Mouse (Mus musculus) gastrocnemius, postnatal 36 days (tissue): ENCODE results near the gene 1700010B08Rik. TPM values are rescaled to one million over a fixed set of nuclear protein-coding genes. Genes with fewer than 3 reads are reported as not detected.
"Not testable (repeated sequence)": the region's sequence is repeated elsewhere in the genome, so short reads cannot be mapped to it uniquely, and the experiment has no call there.

Experiments used
- DNase-seq, 2 experiments: peaks; one replicate each; pipeline ENCODE4 v3.0.0; 2022
- intact Hi-C: fragments of 180-260 bp; cut with DNase I; formaldehyde crosslinking; loops from one replicate; pipeline ENCODE4 v1.15.1; 2025
- long read RNA-seq, 2 experiments: library from polyadenylated mRNA; stranded (forward); transcript quantifications; one replicate each; pipeline ENCODE4 v2.0.0; 2021
- total RNA-seq, 2 experiments: library from RNA; stranded (reverse); gene quantifications; 2 replicates each; pipeline ENCODE4 v1.2.3; 2021

1700010B08Rik gene
- total RNA-seq: not detected
- long read RNA-seq, experiment 1: 0 reads
- long read RNA-seq, experiment 2: 0 reads

- intact Hi-C loops, DNase-seq: not testable (repeated sequence)
Measured at GRCm38 (mm10) chr2:173719115-173719514, at the start of gene 1700010B08Rik. TSS of gene 1700010B08Rik (plus strand) at chr2:173719415.

- intact Hi-C loops: no loop called here
- no peak for DNase-seq
Measured at GRCm38 (mm10) chr2:173672328-173672896, 46.8 kb upstream of the 1700010B08Rik start.

- intact Hi-C loops: no loop called here
- DNase-seq: no peak
Measured at GRCm38 (mm10) chr2:173673469-173673868, 45.7 kb upstream of the 1700010B08Rik start.

GRCm38 (mm10) chr2:173678593-173678992, 40.6 kb upstream of the 1700010B08Rik start:
- intact Hi-C loops: no loop called here

DNA sequence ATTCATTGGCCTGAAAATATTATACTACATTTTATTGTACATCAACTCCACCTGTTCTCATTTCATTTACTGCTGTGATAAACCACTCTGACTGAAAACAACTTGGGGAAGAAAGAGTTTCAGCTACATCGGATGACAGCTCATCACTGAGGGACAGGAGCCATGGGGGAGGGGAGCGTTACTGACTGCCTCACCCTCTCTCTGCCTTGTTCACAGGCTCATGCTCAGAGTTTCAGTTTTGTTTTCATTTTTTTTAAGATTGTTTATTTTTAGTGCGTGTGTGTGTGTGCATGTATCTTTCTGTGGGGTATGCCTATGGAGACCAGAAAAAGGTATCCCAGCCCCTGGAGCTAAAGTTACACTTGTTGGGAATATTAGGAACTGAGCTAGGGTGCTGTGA, 40.0 kb upstream of the 1700010B08Rik start:
- DNase-seq: no peak
- intact Hi-C loops: no loop called here

More at GRCm38 (mm10) chr2:173678593-173678992, 40.6 kb upstream of the 1700010B08Rik start:
- DNase-seq: no peak

GRCm38 (mm10) chr2:173680153-173680552, 39.1 kb upstream of the 1700010B08Rik start:
- intact Hi-C loops: no loop called here
- no peak for DNase-seq

- DNase-seq: no peak
- intact Hi-C loops: no loop called here
Measured at GRCm38 (mm10) chr2:173682773-173683172, 36.4 kb upstream of the 1700010B08Rik start.

DNA sequence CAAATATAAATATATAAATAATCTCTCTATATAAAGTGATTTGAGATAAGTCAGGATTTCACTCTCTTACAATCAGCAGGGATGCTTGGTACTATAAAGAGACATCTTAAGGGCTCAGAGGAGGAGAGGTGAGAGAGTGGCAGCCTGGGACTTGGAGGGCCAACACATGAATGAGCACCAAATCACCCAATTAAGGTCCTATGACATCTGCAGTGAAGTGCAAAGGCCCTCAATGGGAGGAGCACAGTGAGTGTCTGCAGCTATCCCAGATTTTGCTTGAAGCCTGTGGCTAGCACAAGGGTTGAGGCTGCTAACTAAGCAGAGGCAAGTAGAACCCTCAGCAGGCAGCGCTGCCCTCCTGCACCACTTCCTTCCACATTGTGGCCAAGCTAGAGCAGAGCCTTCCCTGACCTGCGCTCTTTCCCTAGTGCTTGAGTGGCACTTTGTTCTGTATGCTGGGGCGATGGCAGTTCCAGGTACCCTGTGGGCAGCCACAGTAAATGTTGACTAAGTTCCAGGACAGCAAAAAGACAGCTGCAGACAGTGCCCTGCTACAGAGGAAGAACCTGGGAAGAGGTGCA, 33.3 kb upstream of the 1700010B08Rik start:
- DNase-seq: no peak
- intact Hi-C loops: no loop called here

DNA sequence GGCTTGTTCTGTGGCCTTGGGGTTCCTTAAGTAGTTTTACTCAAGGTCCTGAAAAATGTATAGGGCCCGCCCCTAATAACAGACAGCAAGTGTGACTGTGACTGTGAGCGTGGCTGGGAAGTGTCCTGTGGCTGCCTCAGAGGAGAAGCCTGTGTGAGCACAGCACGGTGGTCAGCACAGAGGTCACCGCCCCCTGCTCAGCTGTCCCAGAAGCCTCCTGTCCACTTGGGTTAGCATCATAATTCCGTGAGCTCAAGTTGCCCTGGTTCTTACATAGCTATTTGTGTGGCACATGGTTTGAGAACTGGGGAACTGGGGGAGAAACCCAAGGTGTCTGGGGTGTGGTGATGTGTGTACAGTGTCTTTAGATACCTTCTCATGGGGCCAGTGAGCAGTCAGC, 31.9 kb upstream of the 1700010B08Rik start:
- intact Hi-C loops: no loop called here
- DNase-seq: no peak

GRCm38 (mm10) chr2:173689835-173690234, 29.4 kb upstream of the 1700010B08Rik start:
- DNase-seq: no peak
- intact Hi-C loops: no loop called here

DNA sequence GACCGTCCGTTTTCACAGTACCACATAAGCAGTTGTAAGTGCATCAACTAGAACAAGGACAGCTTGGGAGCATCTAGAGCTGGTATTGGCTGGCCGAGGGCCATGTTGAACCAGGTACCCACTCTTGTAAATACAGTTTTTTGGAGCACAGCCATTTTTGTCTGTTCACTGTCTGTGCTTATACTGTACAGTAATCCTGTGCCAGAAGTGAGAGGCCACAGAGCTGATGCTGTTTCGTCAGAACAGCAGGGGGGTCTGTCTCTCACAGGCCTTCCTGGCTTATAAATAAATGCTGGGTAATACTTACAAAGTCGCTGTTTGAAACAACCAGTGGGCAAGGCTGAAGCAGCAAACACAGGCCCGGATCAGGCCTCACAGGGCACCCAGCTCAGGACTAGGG, 27.5 kb upstream of the 1700010B08Rik start:
- DNase-seq: no peak
- intact Hi-C loops: no loop called here

GRCm38 (mm10) chr2:173692693-173693092, 26.5 kb upstream of the 1700010B08Rik start:
- intact Hi-C loops: no loop called here
- no peak for DNase-seq

DNA sequence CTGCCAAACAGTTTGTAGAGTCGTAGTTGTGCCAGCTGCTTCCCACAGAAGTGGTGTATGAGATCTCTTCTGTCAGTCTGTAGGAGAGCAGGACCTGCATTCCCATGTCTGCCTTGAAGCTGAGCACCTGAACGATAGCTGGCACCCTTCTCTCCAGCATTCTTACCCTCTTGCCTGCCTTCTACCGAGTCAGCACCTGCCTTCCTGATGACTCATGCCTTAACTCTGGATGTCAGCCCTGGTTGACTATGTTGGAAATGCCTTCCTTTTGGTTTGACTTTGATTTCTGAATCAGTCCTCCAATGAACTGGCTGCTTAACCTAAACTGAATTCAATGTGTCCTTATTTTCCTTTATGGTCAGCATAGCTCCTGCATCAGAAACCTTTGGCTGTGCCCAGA, 20.4 kb upstream of the 1700010B08Rik start:
- no peak for DNase-seq
- intact Hi-C loops: no loop called here

- no peak for DNase-seq
- intact Hi-C loops: no loop called here
Measured at GRCm38 (mm10) chr2:173702096-173702866, 16.9 kb upstream of the 1700010B08Rik start.

- DNase-seq: no peak
- intact Hi-C loops: no loop called here
Measured at GRCm38 (mm10) chr2:173702867-173703237, 16.4 kb upstream of the 1700010B08Rik start.

- DNase-seq: no peak
- intact Hi-C loops: no loop called here
Measured at GRCm38 (mm10) chr2:173705827-173706551, 13.2 kb upstream of the 1700010B08Rik start.

DNA sequence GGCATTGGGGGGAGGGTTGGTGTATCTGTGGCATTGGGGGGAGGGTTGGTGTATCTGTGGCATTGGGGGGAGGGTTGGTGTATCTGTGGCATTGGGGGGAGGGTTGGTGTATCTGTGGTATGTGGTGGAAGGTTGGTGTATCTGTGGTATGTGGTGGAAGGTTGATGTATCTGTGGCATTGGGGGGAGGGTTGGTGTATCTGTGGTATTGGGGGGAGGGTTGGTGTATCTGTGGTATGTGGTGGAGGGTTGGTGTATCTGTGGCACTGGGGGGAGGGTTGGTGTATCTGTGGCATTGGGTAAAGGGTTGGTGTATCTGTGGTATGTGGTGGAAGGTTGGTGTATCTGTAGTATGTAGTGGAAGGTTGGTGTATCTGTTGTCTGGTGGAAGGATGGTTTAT, 11.6 kb upstream of the 1700010B08Rik start:
- DNase-seq: not testable (repeated sequence)

GRCm38 (mm10) chr2:173710193-173710592, 9.0 kb upstream of the 1700010B08Rik start:
- DNase-seq: no peak
- intact Hi-C loops: no loop called here

More for the DNA sequence above, 11.6 kb upstream of the 1700010B08Rik start:
- intact Hi-C loops: not testable (repeated sequence)

DNA sequence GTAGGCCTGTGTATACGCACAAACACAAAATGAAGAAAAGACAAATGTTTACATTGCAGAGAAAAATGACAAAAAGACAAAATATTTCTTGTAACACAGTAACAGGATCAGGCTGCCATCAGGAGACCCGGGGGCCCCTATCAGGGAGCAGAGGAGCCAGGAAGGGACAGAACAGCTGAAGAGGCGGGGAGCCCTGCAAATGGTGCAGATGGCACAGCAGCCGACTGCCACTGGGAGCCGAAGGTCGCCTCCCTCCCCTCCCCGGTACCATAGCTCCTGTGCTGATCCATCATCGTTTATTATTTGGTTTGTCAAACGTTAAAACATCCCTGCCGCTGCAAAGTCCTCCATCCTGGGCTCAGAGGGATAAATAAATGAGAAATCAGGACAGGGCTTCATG, 6.6 kb upstream of the 1700010B08Rik start:
- intact Hi-C loops: no loop called here
- no peak for DNase-seq

GRCm38 (mm10) chr2:173713241-173713640, 6.0 kb upstream of the 1700010B08Rik start:
- intact Hi-C loops: no loop called here
- no peak for DNase-seq

DNA sequence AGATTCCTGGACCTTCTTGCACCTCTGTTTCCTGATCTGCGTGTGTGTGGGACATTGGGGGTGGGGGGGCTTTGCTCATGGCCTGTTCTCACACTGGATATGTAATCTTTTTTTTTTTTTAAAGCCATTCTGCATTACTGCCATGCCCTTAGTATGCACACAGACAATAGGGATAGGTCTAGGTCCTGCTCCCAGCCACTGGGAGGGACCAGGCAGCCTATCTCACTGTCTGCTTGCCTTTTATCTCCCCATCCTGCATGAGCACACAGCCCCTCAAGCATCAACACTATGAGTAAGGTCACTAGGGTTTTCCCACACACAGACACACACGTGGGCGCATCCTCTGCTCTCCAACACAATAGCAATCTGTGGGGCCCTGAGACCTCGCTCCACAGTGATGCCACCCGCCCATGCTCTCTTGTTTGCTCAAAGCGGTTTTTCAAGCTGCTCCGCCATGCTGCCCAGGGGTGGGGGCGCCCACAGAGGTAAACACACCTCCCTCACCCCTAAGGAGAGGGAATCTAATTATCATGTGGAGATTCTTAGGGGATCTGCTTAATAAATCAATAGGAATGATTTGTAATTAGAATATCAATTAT, 4.5 kb upstream of the 1700010B08Rik start:
- no peak for DNase-seq
- intact Hi-C loops: no loop called here
